Mouse (Mus musculus): ENCODE data around the gene Ccr6.

GRCm38 (mm10) chr17:8254268-8254667 is 18.4 kb downstream of the Ccr6 start:
- TF ChIP-seq ELF1 (IDR thresholded peaks at IDR 0.05; ENCODE audit: low read depth, low read length) (no peak), MEF2A (IDR thresholded peaks at IDR 0.05; ENCODE audit: borderline replicate concordance, low read depth, low read length) (no peak), TCF12 (IDR thresholded peaks at IDR 0.05; ENCODE audit: low read depth, low read length) (no peak), CTCF (conservative IDR thresholded peaks at IDR 0.05 in 1 of 2, IDR thresholded peaks at IDR 0.05 in 1 of 2; ENCODE audit: low read depth in 2 of 2, low read length in 2 of 2) (no peak), MAX (IDR thresholded peaks at IDR 0.05; ENCODE audit: low read length) (no peak), EP300 (IDR thresholded peaks at IDR 0.05; ENCODE audit: low read length) (no peak), E2F4 (IDR thresholded peaks at IDR 0.05; ENCODE audit: insufficient replicate concordance, low read depth, low read length) (no peak)

Data from CH12.LX (cell line).